Mouse (Mus musculus): ENCODE measurements around the gene Traf3ip1. TPM values are rescaled to one million over a fixed set of nuclear protein-coding genes. Genes with fewer than 3 reads are reported as not detected.

Traf3ip1 gene
- polyA plus RNA-seq, 1 experiment from 2014 or later, result 11.5 TPM

- no peaks in the 10 kb centered on the region for H3K9me3 ChIP-seq
- H3K27me3 ChIP-seq (replicated peaks), result no peaks in the 10 kb centered on the region
- H3K4me1 ChIP-seq, result no peaks in the 10 kb centered on the region
- H3K4me2 ChIP-seq (replicated peaks), result no peak overlapping the region
- H3K36me3 ChIP-seq, result no peaks in the 10 kb centered on the region
- H3K4me3 ChIP-seq, result no peak overlapping the region
- WGBS, result 86% methylated on average over 2 of the region's 2 CpGs
- H3K9ac ChIP-seq, result no peak overlapping the region
- H3K27ac ChIP-seq, result no peak overlapping the region
- no peak for ATAC-seq (ENCODE audit: low FRiP score, low read depth)
These were observed 72.8 kb downstream of the Traf3ip1 start for GRCm38 (mm10) chr1:91567269-91567668.

GRCm38 (mm10) chr1:91572458-91572857 lies 78.0 kb downstream of the Traf3ip1 start:
- Histone ChIP-seq H3K4me2 (replicated peaks) (no peak overlapping the region), H3K27me3 (replicated peaks) (no peaks in the 10 kb centered on the region), H3K4me1 (no peaks in the 10 kb centered on the region), H3K4me3 (no peak overlapping the region), H3K9ac (no peak overlapping the region), H3K36me3 (no peaks in the 10 kb centered on the region), H3K27ac (no peak overlapping the region), H3K9me3 (no peaks in the 10 kb centered on the region)
- 87% methylated on average over 10 of the region's 10 CpGs for WGBS
- no peak for ATAC-seq (ENCODE audit: low FRiP score, low read depth)

- ATAC-seq (ENCODE audit: low FRiP score, low read depth), result no peak
- H3K36me3 ChIP-seq, result no peaks in the 10 kb centered on the region
- no peaks in the 10 kb centered on the region for H3K27me3 ChIP-seq (replicated peaks)
- 72% methylated on average over 3 of the region's 3 CpGs for WGBS
- no peaks in the 10 kb centered on the region for H3K9me3 ChIP-seq
- H3K9ac ChIP-seq, result no peak overlapping the region
- no peak overlapping the region for H3K4me2 ChIP-seq (replicated peaks)
- no peak overlapping the region for H3K27ac ChIP-seq
- no peaks in the 10 kb centered on the region for H3K4me1 ChIP-seq
- no peak overlapping the region for H3K4me3 ChIP-seq
These were observed 79.8 kb downstream of the Traf3ip1 start for GRCm38 (mm10) chr1:91574208-91574607.

- ATAC-seq (ENCODE audit: low FRiP score, low read depth), result no peak
- Histone ChIP-seq H3K4me2 (replicated peaks) (no peak overlapping the region), H3K27me3 (replicated peaks) (no peaks in the 10 kb centered on the region), H3K9me3 (no peaks in the 10 kb centered on the region), H3K27ac (no peak overlapping the region), H3K4me3 (no peak overlapping the region), H3K4me1 (no peaks in the 10 kb centered on the region), H3K9ac (no peak overlapping the region), H3K36me3 (no peaks in the 10 kb centered on the region)
- WGBS, result 78% methylated on average over 7 of the region's 7 CpGs
These were observed 83.6 kb downstream of the Traf3ip1 start for GRCm38 (mm10) chr1:91577883-91578517.

Other genes with a start within 250 kb of the Traf3ip1 start
- gene Ube2f, start 244.3 kb upstream of the Traf3ip1 start, polyA plus RNA-seq (2016; fragmentation: Nextera tagmentation; extraction: Ambion mirVana), result 71.4 and 71.8 TPM in 2 replicates
- 12.8 and 16.1 TPM in 2 replicates for gene Scly, start 196.3 kb upstream of the Traf3ip1 start, polyA plus RNA-seq (2016; fragmentation: Nextera tagmentation; extraction: Ambion mirVana)
- gene Espnl, start 172.6 kb upstream of the Traf3ip1 start, polyA plus RNA-seq (2016; fragmentation: Nextera tagmentation; extraction: Ambion mirVana), result 0.13 TPM in 2 replicates
- gene Klhl30, start 143.6 kb upstream of the Traf3ip1 start, polyA plus RNA-seq (2016; fragmentation: Nextera tagmentation; extraction: Ambion mirVana), result 0.39 and 0.55 TPM in 2 replicates
- gene Erfe, start 128.2 kb upstream of the Traf3ip1 start, polyA plus RNA-seq (2016; fragmentation: Nextera tagmentation; extraction: Ambion mirVana), result 0.19 and 0.33 TPM in 2 replicates
- 148 and 153 TPM in 2 replicates for gene Ilkap, start 95.8 kb upstream of the Traf3ip1 start, polyA plus RNA-seq (2016; fragmentation: Nextera tagmentation; extraction: Ambion mirVana)
- 360 and 364 TPM in 2 replicates for gene Hes6, start 80.6 kb upstream of the Traf3ip1 start, polyA plus RNA-seq (2016; fragmentation: Nextera tagmentation; extraction: Ambion mirVana)
- 2.8 and 3.6 TPM in 2 replicates for gene Per2, start 35.3 kb upstream of the Traf3ip1 start, polyA plus RNA-seq (2016; fragmentation: Nextera tagmentation; extraction: Ambion mirVana)
- 17.4 and 20.7 TPM in 2 replicates for gene Asb1, start 45.9 kb downstream of the Traf3ip1 start, polyA plus RNA-seq (2016; fragmentation: Nextera tagmentation; extraction: Ambion mirVana)

Data from neural tube, embryonic 12.5 days (tissue).